Mouse (Mus musculus) T-helper 1 cell (primary cell): ENCODE measurements around the gene Gm13290.
"Not testable (repeated sequence)": the region's sequence is repeated elsewhere in the genome, so short reads cannot be mapped to it uniquely, and the experiment has no call there.

Experiments used
- in situ Hi-C: fragments of 300-600 bp; cut with MboI, MseI; formaldehyde crosslinking; loops from one replicate; pipeline ENCODE4 v1.15.1; 2025; ENCODE audit warnings: high pct_unique_total_duplicates

Gene Gm13290

GRCm38 (mm10) chr4:88773534-88773933 lies at the start of gene Gm13290:
TSS of gene Gm13290 (plus strand) at chr4:88773834.
- in situ Hi-C loops, result loop anchor here (5.0 kb wide), 1 partner anchor 34 kb away; the partner anchor contains the start of gene Gm13288

GRCm38 (mm10) chr4:88726727-88727126 lies 46.9 kb upstream of the Gm13290 start:
- in situ Hi-C loops, result loop anchor here (10.0 kb wide), 1 partner anchor 1048 kb away; no protein-coding TSS in a partner anchor

- in situ Hi-C loops, result loop anchor here (10.0 kb wide), 1 partner anchor 1047 kb away; no protein-coding TSS in a partner anchor
Observed at GRCm38 (mm10) chr4:88727324-88727723, 46.3 kb upstream of the Gm13290 start.

- in situ Hi-C loops, result loop anchor here (5.0 kb wide), 1 partner anchor 41 kb away; no protein-coding TSS in a partner anchor
Observed at GRCm38 (mm10) chr4:88738480-88738879, 35.2 kb upstream of the Gm13290 start.

GRCm38 (mm10) chr4:88739036-88739435 lies 34.6 kb upstream of the Gm13290 start:
- in situ Hi-C loops, result loop anchor here (5.0 kb wide), 1 partner anchor 42 kb away; no protein-coding TSS in a partner anchor

GRCm38 (mm10) chr4:88741426-88741825 lies 32.2 kb upstream of the Gm13290 start:
- in situ Hi-C loops, result no loop called here

- in situ Hi-C loops, result no loop called here
Observed at GRCm38 (mm10) chr4:88742771-88743371, 30.8 kb upstream of the Gm13290 start.

GRCm38 (mm10) chr4:88744207-88744606 lies 29.4 kb upstream of the Gm13290 start:
- in situ Hi-C loops, result no loop called here

GRCm38 (mm10) chr4:88749926-88750325 lies 23.7 kb upstream of the Gm13290 start:
- in situ Hi-C loops, result loop anchor here (5.0 to 10.0 kb wide), 2 partner anchors 37 to 1385 kb away; partner anchors contain the start of genes Gm13276 and Gm13277

GRCm38 (mm10) chr4:88754818-88755340 lies 18.8 kb upstream of the Gm13290 start, which contains the start of gene Gm13271:
TSS of gene Gm13271 (plus strand) at chr4:88754868.
- in situ Hi-C loops, result loop anchor here (5.0 to 10.0 kb wide), 2 partner anchors 32 to 1390 kb away; partner anchors contain the start of genes Gm13276 and Gm13277

- in situ Hi-C loops, result loop anchor here (10.0 kb wide), 1 partner anchor 1392 kb away; no protein-coding TSS in a partner anchor
Observed at GRCm38 (mm10) chr4:88756581-88757513, 16.8 kb upstream of the Gm13290 start.

GRCm38 (mm10) chr4:88757628-88758031 lies 16.0 kb upstream of the Gm13290 start:
- in situ Hi-C loops, result loop anchor here (10.0 kb wide), 1 partner anchor 1393 kb away; no protein-coding TSS in a partner anchor

- in situ Hi-C loops, result loop anchor here (10.0 kb wide), 1 partner anchor 1394 kb away; no protein-coding TSS in a partner anchor
Observed at GRCm38 (mm10) chr4:88758751-88759150, 14.9 kb upstream of the Gm13290 start.

GRCm38 (mm10) chr4:88759610-88760268 lies 13.9 kb upstream of the Gm13290 start, which contains the start of gene Gm13283:
TSS of gene Gm13283 (plus strand) at chr4:88760119.
- in situ Hi-C loops, result loop anchor here (10.0 kb wide), 1 partner anchor 1395 kb away; no protein-coding TSS in a partner anchor

- in situ Hi-C loops, result not testable (repeated sequence)
Observed at GRCm38 (mm10) chr4:88760431-88760830, 13.2 kb upstream of the Gm13290 start.

GRCm38 (mm10) chr4:88761776-88762175 lies 11.9 kb upstream of the Gm13290 start:
- in situ Hi-C loops, result not testable (repeated sequence)

GRCm38 (mm10) chr4:88762341-88762740 lies 11.3 kb upstream of the Gm13290 start:
- in situ Hi-C loops, result not testable (repeated sequence)

GRCm38 (mm10) chr4:88763384-88764018 lies 10.1 kb upstream of the Gm13290 start:
- in situ Hi-C loops, result not testable (repeated sequence)

GRCm38 (mm10) chr4:88776622-88777021 lies 3.0 kb downstream of the Gm13290 start, which contains the start of gene Gm13289:
TSS of gene Gm13289 (plus strand) at chr4:88776922.
- in situ Hi-C loops, result loop anchor here (25.0 kb wide), 1 partner anchor 764 kb away; no protein-coding TSS in a partner anchor

- in situ Hi-C loops, result loop anchor here (25.0 kb wide), 1 partner anchor 767 kb away; no protein-coding TSS in a partner anchor
Observed at GRCm38 (mm10) chr4:88779550-88779949, 5.9 kb downstream of the Gm13290 start, which contains the start of gene Gm13272. TSS of gene Gm13272 (plus strand) at chr4:88779850.
